9 mouse cellular contexts compared by ENCODE assay signal in the genomic region with DNA sequence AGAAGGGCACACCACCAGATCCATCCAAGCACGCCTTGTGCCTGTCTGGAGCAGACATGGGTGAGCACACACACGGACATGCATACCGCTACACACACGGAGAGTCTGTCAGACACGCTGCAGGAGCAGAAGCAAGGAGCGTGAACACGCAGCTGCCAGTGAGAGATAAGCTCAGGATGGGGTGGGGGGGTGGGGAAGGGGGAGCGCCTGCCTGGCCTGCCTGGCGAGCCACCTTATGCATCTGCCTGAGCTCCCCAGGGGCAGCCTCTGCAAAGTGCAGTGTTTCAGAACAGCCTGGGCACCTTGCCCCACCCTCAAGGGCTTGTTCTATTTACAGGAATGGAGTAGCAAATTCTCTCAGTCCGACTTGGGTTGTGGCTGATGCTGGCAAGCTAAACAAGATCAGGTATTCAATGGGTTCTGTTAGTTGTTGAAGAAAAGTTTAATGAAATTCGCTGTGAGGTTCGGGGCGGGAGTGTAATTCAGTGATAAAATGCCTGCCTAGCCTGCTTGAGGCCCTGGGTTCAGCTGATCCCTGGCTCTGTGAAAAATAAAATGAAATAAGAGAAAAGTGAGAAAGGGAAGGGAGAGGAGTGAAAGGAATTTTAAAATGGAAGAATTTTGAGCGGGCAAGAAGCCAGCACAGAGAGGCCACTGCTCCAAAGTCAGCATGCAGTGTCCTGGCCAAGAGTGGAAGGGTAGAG. TPM values are rescaled to one million over a fixed set of nuclear protein-coding genes. Genes with fewer than 3 reads are reported as not detected.
DNase-seq lines count a peak whose midpoint lies in the region; ATAC-seq and TF ChIP-seq lines count a peak whose summit lies in the region.
"Had no signal": no experiment of that assay in that cellular context is flagged by ENCODE, and none has a peak within 500 bp of the region (broad histone marks: within the 10 kb centered on the region; RNA-seq: fewer than 3 reads in every experiment).

No protein-coding gene starts in this region.

- peaks cover 27% of the 10 kb centered on the region for H3K27me3 ChIP-seq in lung, embryonic 14.5 days (ENCODE audit: insufficient read depth, low read length)

- no peaks in the 10 kb centered on the region for H3K9me3 ChIP-seq in lung, embryonic 14.5 days (ENCODE audit: low read depth, low read length)
- H3K9me3 ChIP-seq: limb, embryonic 13.5 days had no signal

- 15% methylated on average over 14 of the region's 14 CpGs for WGBS in lung, embryonic 14.5 days

- peak overlapping the region; percentile 29; the same call in 1 of the 2 replicates for H3K4me2 ChIP-seq in lung, embryonic 14.5 days
- H3K4me2 ChIP-seq: limb, embryonic 13.5 days had no signal

- H3K9ac ChIP-seq in lung, embryonic 14.5 days = no peak overlapping the region
- H3K9ac ChIP-seq: limb, embryonic 13.5 days had no signal

- H3K4me1 ChIP-seq in lung, embryonic 14.5 days (ENCODE audit: insufficient read depth) = no peaks in the 10 kb centered on the region

- peak; percentile 49 for DNase-seq in adrenal gland, postnatal 10 days
- DNase-seq in adrenal gland, adult 8-10 months = no peak
- DNase-seq in retina, postnatal 1 day = peak; percentile 32
- no peak for DNase-seq in retina, embryonic 14.5 days (ENCODE audit: low spot score)
- DNase-seq in lung, embryonic 14.5 days = no peak
- peak; percentile 57 for DNase-seq in yolk sac, embryonic 10.5 days (ENCODE audit: low spot score)
- no peak for DNase-seq in frontal cortex, postnatal 25 days (ENCODE audit: low spot score in 2 of 2)
- no peak for DNase-seq in ovary, postnatal 14 days (ENCODE audit: low spot score)

- H3K27ac ChIP-seq in lung, embryonic 14.5 days (ENCODE audit: low read depth) = no peak overlapping the region
- H3K27ac ChIP-seq: limb, embryonic 13.5 days had no signal

- no peaks in the 10 kb centered on the region for H3K36me3 ChIP-seq in lung, embryonic 14.5 days (ENCODE audit: insufficient read depth)
- H3K36me3 ChIP-seq: limb, embryonic 13.5 days had no signal

- H3K4me3 ChIP-seq in lung, embryonic 14.5 days (ENCODE audit: low read depth, low read length) = no peak overlapping the region
- H3K4me3 ChIP-seq: limb, embryonic 13.5 days had no signal

- TF ChIP-seq CTCF in lung, embryonic 14.5 days (IDR thresholded peaks at IDR 0.05; ENCODE audit: low read depth) = no peak

- ATAC-seq in lung, embryonic 14.5 days (ENCODE audit: insufficient read depth) = peak; percentile 25; the same call in 1 of the 2 replicates

RNA-seq across cellular contexts. Expression of a gene that starts 12.2 kb away (rescaled TPM):
- total RNA-seq in adrenal gland, postnatal 10 days (2021) = 10 to 100 TPM; 30.1 to 37.9 TPM
- 10 to 100 TPM; 51.1 to 62.8 (median 59.2) TPM for total RNA-seq in adrenal gland, adult 8-10 months (2022)
- 0.83 and 0.92 TPM in 2 replicates for polyA plus RNA-seq in lung, embryonic 14.5 days (2014; fragmentation: Nextera tagmentation; extraction: Ambion mirVana)

RNA-seq across cellular contexts. Expression of a gene that starts 26.2 kb away (rescaled TPM):
- 100 to 1,000 TPM; 157 to 177 TPM for total RNA-seq in adrenal gland, postnatal 10 days (2021)
- total RNA-seq in adrenal gland, adult 8-10 months (2022) = 100 to 1,000 TPM; 250 to 438 (median 309) TPM
- 56.8 and 66.0 TPM in 2 replicates for polyA plus RNA-seq in lung, embryonic 14.5 days (2014; fragmentation: Nextera tagmentation; extraction: Ambion mirVana)

RNA-seq across cellular contexts. Expression of a gene that starts 38.3 kb away (rescaled TPM):
- total RNA-seq in adrenal gland, postnatal 10 days (2021) = 10 to 100 TPM; 11.2 to 15.0 TPM
- 10 to 100 TPM; 13.5 to 19.7 (median 16.7) TPM for total RNA-seq in adrenal gland, adult 8-10 months (2022)
- 39.4 and 40.8 TPM in 2 replicates for polyA plus RNA-seq in lung, embryonic 14.5 days (2014; fragmentation: Nextera tagmentation; extraction: Ambion mirVana)

Comparison
In these comparisons a context has a peak if more than half of its experiments do, and no peak if none do; other contexts are left out.
1. DNase-seq: peak in adrenal gland, postnatal 10 days (single experiment), retina, postnatal 1 day (single experiment) and yolk sac, embryonic 10.5 days (single experiment); none in adrenal gland, adult 8-10 months (single experiment), retina, embryonic 14.5 days (single experiment), lung, embryonic 14.5 days (single experiment), frontal cortex, postnatal 25 days (0 of 2) and ovary, postnatal 14 days (single experiment).